Mouse (Mus musculus) CH12.LX (cell line): ENCODE data around the gene Polr3b.
A peak's percentile ranks its signal among the peaks of the same experiment; 100 is the strongest.

Experiments used
- CHD2 ChIP-seq: IDR thresholded peaks from 2 replicates; pipeline ENCODE4 v1.6.1; 2011; ENCODE audit warnings: low read length, improper control_type of control experiment
- CTCF ChIP-seq, 2 experiments: IDR thresholded peaks in 1 of 2; conservative IDR thresholded peaks in 1 of 2; 2 replicates each; pipeline ENCODE4 v1.5.1; 2011 to 2012; ENCODE audit warnings: low read depth in 2 of 2, low read length in 2 of 2, improper control_type of control experiment in 1 of 2, inconsistent platforms in 1 of 2, mild to moderate bottlenecking in 1 of 2, moderate library complexity in 1 of 2
- E2F4 ChIP-seq: IDR thresholded peaks from 2 replicates; pipeline ENCODE4 v1.6.1; 2011; ENCODE audit warnings: low read depth, low read length, improper control_type of control experiment; ENCODE audit not compliant: insufficient replicate concordance
- EP300 ChIP-seq: IDR thresholded peaks from 2 replicates; pipeline ENCODE4 v1.6.1; 2011; ENCODE audit warnings: low read length, improper control_type of control experiment
- MAX ChIP-seq: IDR thresholded peaks from 2 replicates; pipeline ENCODE4 v1.6.1; 2011; ENCODE audit warnings: low read length, improper control_type of control experiment
- NELFE ChIP-seq: IDR thresholded peaks from 2 replicates; pipeline ENCODE4 v1.6.1; 2011; ENCODE audit warnings: low read depth, low read length, improper control_type of control experiment
- POLR2A ChIP-seq: IDR thresholded peaks from 2 replicates; pipeline ENCODE4 v1.6.1; 2011; ENCODE audit warnings: low read depth, mild to moderate bottlenecking, improper control_type of control experiment, low read length
- TCF12 ChIP-seq: IDR thresholded peaks from 2 replicates; pipeline ENCODE4 v1.6.1; 2014; ENCODE audit warnings: low read depth, mild to moderate bottlenecking, inconsistent platforms, low read length, improper control_type of control experiment
- USF1 ChIP-seq: IDR thresholded peaks from 2 replicates; pipeline ENCODE4 v1.6.1; 2014; ENCODE audit warnings: low read depth, mild to moderate bottlenecking, inconsistent platforms, low read length, improper control_type of control experiment

DNA sequence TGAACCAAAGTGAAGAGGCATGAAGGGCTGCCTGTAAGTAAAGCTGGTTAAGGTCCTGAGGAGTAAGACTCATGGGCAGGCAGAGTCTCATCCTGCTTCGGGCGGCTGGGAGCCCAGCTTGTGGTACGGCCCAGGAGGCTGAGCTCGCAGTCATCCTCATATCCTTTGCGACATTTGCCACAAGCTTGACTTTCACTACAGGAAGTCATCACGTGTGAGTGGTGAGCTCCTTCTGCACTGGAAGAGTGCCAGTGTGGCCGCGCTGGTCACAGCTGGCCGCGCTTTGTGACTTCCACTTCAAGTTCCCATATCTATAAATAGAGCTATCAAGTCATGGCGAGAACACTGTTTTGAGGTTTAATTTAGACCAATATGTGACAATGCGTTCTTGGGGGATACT, 152.5 kb downstream of the Polr3b start:
- TF ChIP-seq CTCF (conservative IDR thresholded peaks at IDR 0.05 in 1 of 2, IDR thresholded peaks at IDR 0.05 in 1 of 2; ENCODE audit: low read depth in 2 of 2, low read length in 2 of 2) (no peak), MAX (0 out of 2 replicates have a peak, but pooled peaks have one; percentile 19), POLR2A (no peak), EP300 (peak; percentile 52), TCF12 (peak; percentile 56), CHD2 (no peak), NELFE (no peak), E2F4 (no peak), USF1 (no peak)
